Mouse (Mus musculus): ENCODE data around the gene Shank1.
A peak's percentile ranks its signal among the peaks of the same experiment; 100 is the strongest.

Gene Shank1

DNA sequence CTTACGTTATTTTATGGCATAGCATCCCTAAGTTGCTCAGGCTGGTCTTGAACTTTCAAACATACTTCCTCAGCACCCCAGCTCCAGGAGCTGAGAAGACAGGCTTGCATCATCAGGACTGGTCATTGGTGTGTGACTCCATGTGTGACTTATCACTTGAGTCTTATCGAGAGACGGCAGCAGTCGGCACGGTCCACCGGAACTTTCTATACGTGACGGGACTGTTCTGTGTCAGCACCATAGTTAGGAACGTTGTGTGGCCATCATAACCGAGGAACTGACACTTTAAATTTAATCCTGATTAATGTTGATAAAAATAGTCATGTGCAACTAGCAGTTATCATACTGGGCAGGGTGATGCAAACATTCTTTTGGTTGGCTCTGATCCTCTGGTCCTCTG lies 31.1 kb downstream of the Shank1 start:
- no peak for DNase-seq (ENCODE audit: low read depth)

DNA sequence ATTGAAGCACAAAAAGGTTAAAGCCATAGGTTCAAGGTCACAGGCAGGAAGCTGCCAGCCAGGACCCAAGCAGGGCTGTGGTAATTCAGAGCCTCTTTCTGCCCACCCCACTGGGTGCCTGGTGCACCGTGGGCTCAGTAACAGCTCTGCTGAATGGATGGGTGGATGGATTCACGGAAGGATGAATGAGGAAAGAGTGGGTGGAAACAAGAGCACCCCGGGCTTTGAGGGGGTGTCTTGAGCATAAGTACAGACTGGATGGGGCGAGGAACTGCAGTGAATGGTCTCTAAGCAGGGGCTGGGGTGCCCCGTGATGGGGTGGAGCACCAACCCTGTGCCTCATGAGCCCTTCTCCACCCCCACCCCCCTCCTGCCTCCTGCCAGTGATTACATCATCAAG lies 31.7 kb downstream of the Shank1 start:
- no peak for DNase-seq (ENCODE audit: low read depth)

DNA sequence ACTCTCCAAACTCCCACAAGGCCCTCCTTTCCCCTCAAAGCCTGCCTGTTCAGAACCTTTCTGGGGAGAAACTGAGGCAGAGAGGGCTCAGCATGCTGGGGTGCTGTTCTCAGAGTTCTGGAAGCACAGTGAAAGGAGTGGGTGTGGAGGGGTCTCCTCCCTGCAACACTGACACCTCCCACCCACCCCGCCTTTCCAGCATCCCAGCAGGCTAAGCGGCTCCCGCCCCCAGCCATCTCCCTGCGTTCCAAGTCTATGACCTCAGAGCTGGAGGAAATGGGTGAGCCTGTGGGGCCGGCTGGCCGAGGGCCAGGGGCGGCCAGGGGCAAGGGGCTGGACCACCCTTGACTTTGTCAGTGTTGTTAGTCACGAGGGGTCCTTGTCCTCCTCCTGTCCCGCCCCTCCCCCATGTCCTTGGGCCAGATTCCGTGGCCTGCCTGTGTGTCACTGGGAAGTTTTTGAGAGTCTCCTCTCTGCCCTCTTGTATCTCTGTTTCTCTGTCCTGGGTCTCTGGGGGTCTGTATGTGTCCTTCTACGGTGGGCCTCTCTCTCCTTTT lies 33.5 kb downstream of the Shank1 start:
- no peak for DNase-seq (ENCODE audit: low read depth)

DNA sequence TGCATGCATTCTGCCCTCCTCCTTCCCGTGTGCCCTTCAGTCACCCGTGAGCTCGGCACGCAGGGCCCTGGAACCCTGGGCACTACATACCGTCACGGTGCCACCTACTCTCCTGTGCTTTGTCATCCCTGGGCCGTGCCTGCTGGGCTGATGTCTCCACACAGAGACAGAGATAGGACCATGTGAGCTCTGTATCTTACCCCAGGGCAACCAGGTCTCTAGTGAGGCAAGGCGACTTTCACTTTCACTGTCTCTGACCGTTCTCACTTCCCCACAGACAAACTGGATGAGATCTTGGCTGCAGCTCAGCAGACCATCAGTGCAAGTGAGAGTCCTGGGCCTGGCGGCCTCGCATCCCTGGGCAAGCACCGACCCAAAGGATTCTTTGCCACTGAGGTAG lies 34.6 kb downstream of the Shank1 start:
- DNase-seq (ENCODE audit: low read depth): peak; percentile 30

DNA sequence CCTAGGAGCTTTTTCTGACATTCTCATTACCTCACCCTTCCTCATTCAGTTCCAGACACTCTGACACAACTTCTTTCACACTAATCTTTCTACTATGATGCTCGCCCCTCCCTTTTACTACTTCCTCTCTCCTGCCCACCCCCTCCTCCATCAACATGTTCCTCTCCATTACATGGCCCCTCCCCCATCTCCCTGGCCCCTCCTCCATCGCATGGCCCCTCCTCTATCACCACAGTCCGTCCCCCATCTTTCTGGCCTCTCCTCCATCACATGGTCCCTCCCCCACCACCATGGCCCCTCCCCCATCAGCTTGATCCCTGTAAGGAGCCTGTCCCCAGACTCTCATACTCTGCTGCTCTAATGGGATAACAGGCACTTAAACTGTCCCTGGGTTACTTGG lies 39.0 kb downstream of the Shank1 start:
- DNase-seq (ENCODE audit: low read depth): no peak

DNA sequence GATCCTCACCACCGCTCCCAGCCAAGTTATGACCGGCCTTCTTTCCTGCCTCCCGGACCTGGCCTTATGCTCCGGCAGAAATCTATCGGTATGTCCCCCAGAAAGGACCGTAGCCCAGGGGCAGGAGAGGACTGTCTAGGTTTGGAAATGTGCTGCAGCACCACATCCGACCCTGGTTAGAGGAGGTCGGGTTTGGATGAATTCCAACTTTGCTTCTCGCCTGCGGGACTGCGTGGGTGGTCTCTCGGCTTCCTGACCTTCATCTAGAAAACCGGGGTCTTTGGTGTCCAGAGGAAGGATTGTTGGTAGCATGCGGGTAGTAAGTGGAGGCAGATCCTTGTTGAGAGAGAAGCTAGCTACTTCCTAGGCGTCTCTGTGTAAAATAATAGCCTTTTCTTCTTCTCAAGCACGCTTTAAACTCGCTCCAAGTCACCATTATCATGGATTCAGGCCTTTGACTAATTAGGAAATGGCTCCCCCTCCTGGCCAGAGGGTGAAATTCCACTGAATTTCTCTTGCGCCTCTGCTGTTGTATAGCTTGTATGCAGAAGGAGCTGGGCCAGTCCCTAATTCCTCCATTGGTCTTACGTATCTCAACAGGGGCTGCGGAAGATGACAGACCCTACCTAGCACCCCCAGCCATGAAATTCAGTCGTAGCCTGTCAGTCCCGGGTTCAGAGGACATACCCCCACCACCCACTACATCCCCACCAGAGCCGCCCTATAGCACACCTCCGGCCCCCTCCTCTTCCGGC lies 41.1 kb downstream of the Shank1 start:
- peak; percentile 85 for DNase-seq (ENCODE audit: low read depth)

DNA sequence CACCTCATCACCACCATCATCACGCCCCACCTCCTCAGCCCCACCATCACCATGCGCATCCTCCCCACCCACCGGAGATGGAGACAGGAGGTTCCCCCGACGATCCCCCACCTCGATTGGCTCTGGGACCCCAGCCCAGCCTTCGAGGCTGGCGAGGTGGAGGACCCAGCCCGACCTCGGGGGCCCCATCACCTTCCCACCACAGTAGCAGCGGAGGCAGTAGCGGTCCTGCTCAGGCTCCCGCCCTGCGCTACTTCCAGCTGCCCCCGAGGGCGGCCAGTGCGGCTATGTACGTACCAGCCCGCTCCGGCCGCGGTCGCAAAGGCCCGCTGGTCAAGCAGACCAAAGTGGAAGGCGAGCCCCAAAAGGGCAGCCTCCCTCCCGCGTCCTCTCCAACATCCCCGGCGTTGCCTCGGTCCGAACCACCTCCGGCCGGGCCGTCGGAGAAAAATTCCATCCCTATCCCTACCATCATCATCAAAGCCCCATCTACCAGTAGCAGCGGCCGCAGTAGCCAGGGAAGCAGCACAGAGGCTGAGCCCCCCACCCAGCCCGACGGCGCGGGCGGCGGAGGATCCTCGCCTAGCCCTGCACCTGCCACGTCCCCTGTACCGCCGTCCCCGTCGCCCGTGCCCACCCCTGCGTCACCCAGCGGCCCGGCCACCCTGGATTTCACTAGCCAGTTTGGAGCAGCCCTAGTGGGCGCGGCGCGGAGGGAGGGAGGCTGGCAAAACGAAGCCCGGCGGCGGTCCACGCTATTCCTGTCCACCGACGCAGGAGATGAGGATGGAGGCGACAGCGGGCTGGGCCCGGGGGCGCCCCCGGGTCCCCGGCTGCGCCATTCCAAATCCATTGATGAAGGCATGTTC lies 42.1 kb downstream of the Shank1 start:
- no peak for DNase-seq (ENCODE audit: low read depth)

DNA sequence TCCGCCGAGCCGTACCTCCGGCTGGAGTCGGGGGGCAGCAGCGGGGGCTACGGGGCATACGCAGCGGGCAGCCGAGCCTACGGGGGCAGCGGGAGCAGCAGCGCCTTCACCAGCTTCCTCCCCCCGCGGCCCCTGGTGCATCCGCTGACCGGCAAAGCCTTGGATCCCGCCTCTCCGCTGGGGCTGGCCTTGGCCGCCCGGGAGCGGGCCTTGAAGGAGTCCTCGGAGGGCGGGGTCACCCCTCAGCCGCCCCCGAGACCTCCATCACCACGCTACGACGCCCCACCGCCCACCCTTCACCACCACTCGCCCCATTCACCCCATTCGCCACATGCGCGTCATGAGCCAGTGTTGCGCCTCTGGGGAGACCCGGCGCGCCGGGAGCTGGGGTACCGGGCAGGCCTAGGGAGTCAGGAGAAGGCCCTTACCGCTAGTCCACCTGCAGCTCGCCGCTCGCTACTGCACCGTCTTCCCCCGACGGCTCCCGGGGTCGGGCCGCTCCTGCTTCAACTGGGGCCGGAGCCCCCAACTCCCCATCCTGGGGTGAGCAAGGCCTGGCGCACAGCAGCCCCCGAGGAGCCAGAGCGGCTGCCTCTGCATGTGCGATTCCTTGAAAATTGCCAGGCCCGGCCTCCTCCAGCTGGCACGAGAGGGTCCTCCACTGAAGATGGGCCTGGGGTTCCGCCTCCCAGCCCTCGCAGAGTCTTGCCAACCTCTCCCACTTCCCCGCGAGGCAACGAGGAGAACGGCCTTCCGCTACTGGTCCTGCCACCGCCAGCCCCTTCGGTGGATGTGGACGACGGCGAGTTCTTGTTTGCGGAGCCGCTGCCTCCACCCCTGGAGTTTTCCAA lies 42.9 kb downstream of the Shank1 start:
- no peak for DNase-seq (ENCODE audit: low read depth)

DNA sequence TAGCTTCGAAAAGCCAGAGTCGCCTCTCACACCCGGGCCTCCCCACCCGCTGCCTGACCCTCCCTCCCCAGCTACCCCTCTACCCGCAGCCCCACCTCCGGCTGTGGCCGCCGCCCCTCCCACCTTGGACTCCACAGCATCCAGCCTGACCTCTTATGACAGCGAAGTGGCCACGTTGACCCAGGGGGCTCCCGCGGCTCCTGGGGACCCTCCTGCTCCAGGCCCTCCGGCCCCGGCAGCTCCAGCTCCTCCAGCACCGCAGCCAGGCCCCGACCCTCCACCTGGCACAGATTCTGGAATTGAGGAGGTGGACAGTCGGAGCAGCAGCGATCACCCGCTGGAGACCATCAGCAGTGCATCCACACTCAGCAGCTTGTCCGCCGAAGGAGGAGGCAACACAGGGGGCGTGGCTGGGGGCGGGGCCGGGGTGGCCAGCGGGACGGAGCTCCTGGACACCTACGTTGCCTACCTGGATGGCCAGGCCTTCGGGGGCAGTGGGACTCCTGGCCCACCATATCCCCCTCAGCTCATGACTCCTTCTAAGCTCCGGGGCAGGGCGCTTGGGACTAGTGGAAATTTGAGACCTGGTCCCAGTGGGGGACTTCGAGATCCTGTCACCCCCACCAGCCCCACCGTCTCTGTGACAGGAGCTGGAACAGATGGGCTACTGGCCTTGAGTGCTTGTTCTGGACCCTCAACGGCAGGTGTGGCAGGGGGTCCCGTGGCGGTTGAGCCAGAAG lies 43.7 kb downstream of the Shank1 start:
- DNase-seq (ENCODE audit: low read depth): no peak

DNA sequence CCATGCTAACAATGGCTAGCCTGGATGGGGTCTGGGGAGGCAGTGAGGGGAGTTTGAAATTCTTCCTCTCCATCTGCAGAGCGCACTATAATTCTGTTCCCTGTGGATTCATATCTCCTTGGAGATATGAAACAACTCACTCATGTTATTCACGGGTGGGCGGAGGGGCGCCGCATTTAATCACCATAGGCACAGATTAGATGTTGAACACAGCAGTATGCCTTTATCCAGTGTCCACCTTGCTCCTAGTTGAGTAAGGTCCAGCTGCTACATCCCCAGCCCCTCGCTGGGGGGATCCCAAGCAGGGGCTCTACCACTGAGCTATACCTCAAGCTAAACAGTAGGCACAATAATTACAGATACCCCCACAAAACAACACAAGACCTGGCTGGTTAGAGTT lies 45.4 kb downstream of the Shank1 start:
- DNase-seq (ENCODE audit: low read depth): no peak

DNA sequence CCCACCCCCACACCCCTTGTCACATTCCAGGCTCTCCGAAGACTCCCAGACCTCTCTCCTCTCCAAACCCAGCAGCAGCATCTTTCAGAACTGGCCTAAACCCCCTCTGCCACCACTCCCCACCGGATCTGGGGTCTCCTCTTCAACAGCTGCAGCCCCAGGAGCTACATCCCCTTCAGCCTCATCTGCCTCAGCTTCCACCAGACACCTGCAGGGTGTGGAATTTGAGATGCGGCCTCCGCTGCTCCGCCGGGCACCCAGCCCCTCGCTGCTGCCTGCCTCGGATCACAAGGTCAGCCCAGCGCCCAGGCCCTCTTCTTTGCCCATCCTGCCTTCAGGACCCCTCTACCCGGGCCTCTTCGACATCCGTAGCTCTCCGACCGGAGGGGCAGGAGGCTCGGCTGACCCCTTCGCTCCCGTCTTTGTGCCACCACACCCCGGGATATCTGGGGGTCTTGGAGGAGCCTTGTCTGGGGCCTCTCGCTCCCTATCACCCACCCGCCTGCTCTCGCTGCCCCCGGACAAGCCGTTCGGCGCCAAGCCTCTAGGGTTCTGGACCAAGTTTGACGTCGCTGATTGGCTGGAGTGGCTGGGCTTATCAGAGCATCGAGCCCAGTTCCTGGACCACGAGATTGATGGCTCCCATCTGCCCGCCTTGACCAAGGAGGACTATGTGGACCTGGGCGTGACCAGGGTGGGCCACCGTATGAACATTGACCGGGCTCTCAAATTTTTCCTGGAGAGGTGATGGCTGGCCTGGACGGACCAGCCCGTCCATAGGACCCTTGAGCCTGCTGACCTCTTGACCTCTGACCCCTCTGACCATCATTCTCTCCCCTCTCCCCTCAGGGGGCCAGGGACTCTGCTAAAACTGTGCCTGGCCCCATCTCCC lies 46.8 kb downstream of the Shank1 start:
- no peak for DNase-seq (ENCODE audit: low read depth)

DNA sequence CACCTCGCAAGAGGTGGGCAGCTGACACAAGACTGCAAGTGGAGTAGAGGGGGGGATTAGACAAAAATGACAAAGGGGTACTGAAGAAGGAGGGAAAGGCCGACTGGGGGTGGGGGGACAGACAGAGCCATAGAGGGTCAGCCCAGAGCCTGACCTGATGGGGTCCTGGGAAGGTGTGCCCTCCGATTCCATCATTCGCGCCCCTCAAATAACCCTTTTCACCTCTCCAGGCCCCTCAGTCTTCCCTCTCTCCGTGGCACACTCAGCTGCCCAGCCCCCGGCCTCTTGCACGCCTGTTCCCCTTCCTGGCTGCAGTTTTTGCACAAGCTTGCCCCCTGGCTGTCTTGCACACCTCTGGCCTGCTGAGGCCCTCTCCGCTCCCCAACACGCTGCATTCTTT lies 47.5 kb downstream of the Shank1 start:
- no peak for DNase-seq (ENCODE audit: low read depth)

DNA sequence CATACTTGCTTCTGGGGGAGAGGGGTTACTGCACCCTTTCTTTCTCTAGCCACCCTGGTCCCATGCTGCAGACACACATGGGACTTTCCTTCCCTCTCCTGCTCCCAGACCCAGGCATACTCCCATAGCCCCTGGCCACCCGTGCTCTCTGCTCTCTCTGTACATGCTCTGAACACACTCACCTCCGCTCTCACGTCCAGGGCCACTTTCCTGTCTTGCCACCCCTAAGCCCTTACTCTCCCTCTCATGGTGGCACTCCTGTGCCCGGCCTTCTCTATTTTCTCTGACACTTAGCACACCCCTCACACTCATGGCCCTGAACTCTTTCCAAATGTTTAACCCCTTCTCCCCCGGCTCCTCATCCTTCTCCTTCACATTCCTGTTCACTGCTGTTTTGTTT lies 48.0 kb downstream of the Shank1 start:
- no peak for DNase-seq (ENCODE audit: low read depth)

DNA sequence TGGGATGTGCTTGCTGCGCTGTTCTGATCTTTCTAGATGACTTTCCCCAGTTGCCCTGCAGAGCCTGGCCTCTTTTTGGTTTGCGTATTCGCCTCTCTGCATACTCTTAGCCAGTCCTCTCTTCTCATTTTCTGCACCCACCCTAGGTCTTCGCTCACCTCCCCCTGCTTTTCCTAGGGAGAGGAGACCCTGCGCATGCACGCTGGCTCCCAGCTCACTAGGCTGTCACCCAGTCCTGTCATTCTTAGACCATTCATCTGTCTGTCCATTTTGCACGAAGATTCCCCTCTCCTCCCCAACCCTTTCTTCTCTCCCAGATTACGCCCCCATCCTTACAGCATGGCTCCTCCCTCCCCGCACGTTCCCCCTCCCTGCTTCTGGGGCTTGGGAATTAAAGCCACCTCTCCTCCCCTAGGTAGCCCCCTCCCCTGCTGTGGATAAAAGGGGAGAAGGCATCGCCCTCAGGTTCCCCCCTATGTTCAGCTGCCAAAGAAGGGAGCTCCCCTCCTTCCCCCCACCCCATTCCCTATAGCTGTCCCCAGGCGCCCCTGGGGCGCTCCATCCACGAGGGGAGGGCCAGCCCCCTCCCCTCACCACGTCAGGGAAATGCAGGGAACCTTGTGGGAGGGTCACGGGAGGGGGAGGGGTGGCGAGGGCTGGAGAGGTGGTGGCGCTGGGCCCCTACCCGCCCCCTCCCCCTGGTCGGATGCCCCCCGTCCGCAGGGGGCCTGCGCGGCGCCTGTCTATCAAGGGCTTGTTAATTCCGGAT lies 49.0 kb downstream of the Shank1 start:
- DNase-seq (ENCODE audit: low read depth): no peak

DNA sequence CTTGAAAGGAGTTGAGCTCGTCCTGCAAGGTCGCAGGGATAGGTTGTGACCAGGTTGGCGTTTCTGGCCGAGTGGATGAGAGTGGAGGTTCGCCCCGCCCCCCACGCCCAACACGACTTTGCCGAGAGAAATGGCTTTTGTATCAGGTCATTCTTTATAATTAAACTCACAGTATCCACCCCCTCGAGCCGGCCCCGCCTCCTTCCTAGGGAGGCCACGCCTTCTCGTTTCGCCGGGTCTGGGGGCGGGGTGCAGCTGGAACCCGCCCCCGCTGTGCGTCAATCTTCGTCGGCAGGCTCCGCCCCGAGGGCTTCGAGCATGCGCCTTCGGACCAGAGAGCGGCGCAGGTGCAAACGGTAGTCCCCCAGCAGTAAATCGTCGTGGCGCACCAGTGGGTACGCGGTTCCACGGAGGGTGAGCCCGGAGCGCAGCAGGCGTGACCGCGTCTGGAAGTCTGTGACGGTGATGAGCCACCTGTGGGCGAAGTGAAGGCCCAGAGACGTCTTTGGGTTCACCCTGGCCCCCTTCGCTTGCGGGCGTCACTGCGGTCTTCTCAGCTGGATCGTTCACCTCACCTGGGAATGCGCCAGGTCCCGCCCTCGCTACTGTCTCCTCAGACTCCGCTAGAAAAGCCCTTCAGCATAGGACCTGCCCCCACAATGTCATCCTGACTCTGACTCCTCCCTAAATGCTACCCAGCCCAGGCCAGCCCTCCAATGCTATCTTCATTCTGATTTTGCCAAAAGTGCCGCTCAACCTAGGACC lies 50.0 kb downstream of the Shank1 start:
- peak; percentile 91 for DNase-seq (ENCODE audit: low read depth)

DNA sequence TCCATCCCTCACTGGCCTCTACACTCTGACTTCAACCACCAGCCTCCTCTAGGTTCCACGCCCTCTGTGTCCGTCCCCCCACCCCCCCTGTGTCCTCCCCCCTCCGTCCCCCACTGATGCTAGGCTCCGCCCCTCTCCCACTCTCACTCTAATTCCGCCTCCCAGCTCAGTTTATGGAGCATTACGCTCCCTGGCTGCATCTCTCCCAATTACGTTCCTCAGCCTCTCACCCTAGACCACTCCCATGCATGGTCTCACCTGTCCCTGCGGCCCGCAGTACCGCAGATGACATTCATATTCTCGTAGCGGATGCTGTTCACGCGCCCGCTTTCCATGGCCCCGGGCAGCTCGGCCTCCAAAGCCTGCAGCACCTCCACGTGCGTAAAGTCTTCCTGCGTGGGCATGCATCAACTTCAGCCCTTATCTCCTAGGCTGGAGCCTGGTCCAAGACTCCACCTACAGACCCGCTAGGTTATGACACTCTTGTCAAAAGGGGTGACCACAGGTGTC lies 50.8 kb downstream of the Shank1 start:
- peak; percentile 33 for DNase-seq (ENCODE audit: low read depth)

DNA sequence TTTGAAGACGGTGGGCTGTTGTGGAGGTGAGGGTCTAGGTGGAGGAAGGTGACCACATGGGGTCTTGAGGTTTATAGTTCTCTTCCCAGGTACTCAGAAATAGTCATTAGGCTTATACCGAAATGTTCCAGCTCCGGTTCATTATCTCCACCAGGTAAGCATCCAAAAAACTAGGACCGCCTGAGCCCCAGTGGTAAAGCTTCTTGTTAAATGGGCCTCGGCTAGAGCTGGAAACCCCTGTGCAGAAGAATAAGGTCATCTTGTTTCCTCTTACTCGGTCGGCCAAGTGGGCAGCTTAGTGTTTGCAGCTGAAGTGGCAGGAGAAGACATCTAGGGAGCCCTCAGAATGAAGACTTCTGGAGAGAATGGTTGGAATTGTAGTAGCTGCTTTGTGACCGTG lies 62.6 kb downstream of the Shank1 start:
- no peak for DNase-seq (ENCODE audit: low read depth)

DNA sequence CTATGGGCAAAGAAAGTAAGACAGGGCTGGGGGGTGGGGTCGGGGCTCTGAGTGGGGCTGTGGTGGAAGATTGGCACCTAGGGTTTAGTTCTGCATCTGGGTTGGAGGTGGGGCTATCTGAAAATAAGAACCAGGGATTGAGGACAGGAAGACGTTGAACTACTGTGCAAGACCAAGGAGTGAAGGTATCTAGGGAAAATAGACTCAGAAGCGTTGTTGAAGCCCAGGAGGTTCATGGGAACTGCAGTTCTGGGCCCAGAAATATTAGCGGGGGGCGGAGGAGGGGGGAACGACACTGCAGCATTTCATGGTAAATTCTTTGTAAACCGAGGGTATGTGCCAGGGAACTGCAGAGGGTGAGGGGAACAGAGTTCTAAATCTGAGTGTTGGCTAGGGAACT lies 63.4 kb downstream of the Shank1 start:
- DNase-seq (ENCODE audit: low read depth): no peak
